Mouse (Mus musculus) MEL (cell line): ENCODE results near the gene Zcchc14. TPM values are rescaled to one million over a fixed set of nuclear protein-coding genes. Genes with fewer than 3 reads are reported as not detected.

Experiments
- DNase-seq: peaks from one replicate; pipeline ENCODE4 v3.0.0; 2011; ENCODE audit warnings: low read depth, low spot score
- H3K27ac ChIP-seq: 2 replicates; pipeline ENCODE4 v1.5.1; 2012; ENCODE audit warnings: low read depth, mild to moderate bottlenecking, control low read depth, low read length, moderate library complexity; ENCODE audit not compliant: control insufficient read depth
- H3K27me3 ChIP-seq, 2 experiments: fragments of 150-350 bp in 1 of 2; sonication (generic) in 1 of 2; 2 replicates each; pipeline ENCODE4 v1.6.1; 2012; ENCODE audit warnings: low read length in 2 of 2, mild to moderate bottlenecking in 2 of 2, improper control_type of control experiment in 1 of 2, moderate library complexity in 1 of 2; ENCODE audit not compliant: insufficient read depth in 2 of 2, control insufficient read depth in 1 of 2
- H3K36me3 ChIP-seq, 2 experiments: 2 replicates each; pipeline ENCODE4 v1.6.1; 2012 to 2014; ENCODE audit warnings: low read length in 2 of 2, improper control_type of control experiment in 1 of 2, inconsistent platforms in 1 of 2, mild to moderate bottlenecking in 1 of 2; ENCODE audit not compliant: insufficient read depth in 2 of 2, control insufficient read depth in 1 of 2
- H3K4me1 ChIP-seq, 2 experiments: fragments of 150-350 bp in 1 of 2; sonication (generic) in 1 of 2; 2 replicates each; pipeline ENCODE4 v1.6.1; 2012; ENCODE audit warnings: low read length in 2 of 2, improper control_type of control experiment in 1 of 2, mild to moderate bottlenecking in 1 of 2; ENCODE audit not compliant: insufficient read depth in 2 of 2, control insufficient read depth in 1 of 2
- H3K4me3 ChIP-seq, 2 experiments: fragments of 150-350 bp in 1 of 2; sonication (generic) in 1 of 2; 2 replicates each; pipeline ENCODE4 v1.5.1; 2012; ENCODE audit warnings: low read depth in 2 of 2, low read length in 2 of 2, mild to moderate bottlenecking in 2 of 2, moderate library complexity in 2 of 2, control low read depth in 1 of 2, improper control_type of control experiment in 1 of 2; ENCODE audit not compliant: control insufficient read depth in 1 of 2, insufficient read depth in 1 of 2
- H3K79me2 ChIP-seq: 2 replicates; pipeline ENCODE4 v1.6.1; 2012; ENCODE audit warnings: mild to moderate bottlenecking, low read length, moderate library complexity; ENCODE audit not compliant: control insufficient read depth, poor library complexity, insufficient read depth
- H3K9ac ChIP-seq: 2 replicates; pipeline ENCODE4 v1.6.1; 2012; ENCODE audit warnings: low read depth, mild to moderate bottlenecking, control low read depth, low read length, moderate library complexity; ENCODE audit not compliant: control insufficient read depth, poor library complexity, severe bottlenecking
- H3K9me3 ChIP-seq: fragments of 150-350 bp; sonication (generic); replicated peaks from 2 replicates; pipeline ENCODE4 v1.6.1; 2012; ENCODE audit warnings: mild to moderate bottlenecking, low read length, improper control_type of control experiment, moderate library complexity; ENCODE audit not compliant: insufficient read depth
- BHLHE40 ChIP-seq: IDR thresholded peaks from 2 replicates; pipeline ENCODE4 v1.6.1; 2012; ENCODE audit warnings: low read depth, mild to moderate bottlenecking, inconsistent platforms, low read length, improper control_type of control experiment, borderline replicate concordance
- CHD1 ChIP-seq: IDR thresholded peaks from 2 replicates; pipeline ENCODE4 v1.6.1; 2012; ENCODE audit warnings: low read depth, mild to moderate bottlenecking, inconsistent platforms, low read length, improper control_type of control experiment
- CHD2 ChIP-seq: IDR thresholded peaks from 2 replicates; pipeline ENCODE4 v1.6.1; 2011; ENCODE audit warnings: low read length, improper control_type of control experiment
- E2F4 ChIP-seq: IDR thresholded peaks from 2 replicates; pipeline ENCODE4 v1.6.1; 2011; ENCODE audit warnings: low read depth, low read length, improper control_type of control experiment, borderline replicate concordance
- ELF1 ChIP-seq: IDR thresholded peaks from 2 replicates; pipeline ENCODE4 v1.6.1; 2014; ENCODE audit warnings: low read depth, mild to moderate bottlenecking, inconsistent platforms, low read length, improper control_type of control experiment, moderate library complexity
- EP300 ChIP-seq, 2 experiments: IDR thresholded peaks; 2 replicates each; pipeline ENCODE4 v1.6.1; 2011; ENCODE audit warnings: improper control_type of control experiment in 2 of 2, low read length in 2 of 2, low read depth in 1 of 2, mild to moderate bottlenecking in 1 of 2
- ETS1 ChIP-seq: IDR thresholded peaks from 2 replicates; pipeline ENCODE4 v1.6.1; 2012; ENCODE audit warnings: low read depth, mild to moderate bottlenecking, inconsistent platforms, low read length, improper control_type of control experiment, moderate library complexity
- GABPA ChIP-seq: IDR thresholded peaks from 2 replicates; pipeline ENCODE4 v1.6.1; 2012; ENCODE audit warnings: low read depth, mild to moderate bottlenecking, inconsistent platforms, low read length, improper control_type of control experiment, moderate library complexity
- JUND ChIP-seq: IDR thresholded peaks from 2 replicates; pipeline ENCODE4 v1.6.1; 2011; ENCODE audit warnings: low read depth, mild to moderate bottlenecking, improper control_type of control experiment, low read length
- KAT2A ChIP-seq: conservative IDR thresholded peaks from 2 replicates; pipeline ENCODE4 v1.6.1; 2012; ENCODE audit warnings: low read depth, low read length, improper control_type of control experiment, inconsistent platforms
- MAFK ChIP-seq: IDR thresholded peaks from 2 replicates; pipeline ENCODE4 v1.6.1; 2011; ENCODE audit warnings: low read depth, mild to moderate bottlenecking, low read length, improper control_type of control experiment, borderline replicate concordance
- MAX ChIP-seq: IDR thresholded peaks from 2 replicates; pipeline ENCODE4 v1.6.1; 2011; ENCODE audit warnings: low read length, improper control_type of control experiment
- MAZ ChIP-seq: IDR thresholded peaks from 2 replicates; pipeline ENCODE4 v1.6.1; 2012; ENCODE audit warnings: low read depth, mild to moderate bottlenecking, inconsistent platforms, low read length, improper control_type of control experiment
- MEF2A ChIP-seq: IDR thresholded peaks from 2 replicates; pipeline ENCODE4 v1.6.1; 2014; ENCODE audit warnings: low read depth, mild to moderate bottlenecking, inconsistent platforms, low read length, improper control_type of control experiment; ENCODE audit not compliant: poor library complexity, insufficient replicate concordance, severe bottlenecking; ENCODE audit errors: extremely low read depth
- MXI1 ChIP-seq: IDR thresholded peaks from 2 replicates; pipeline ENCODE4 v1.6.1; 2011; ENCODE audit warnings: mild to moderate bottlenecking, low read depth, low read length, improper control_type of control experiment
- MYB ChIP-seq: IDR thresholded peaks from 2 replicates; pipeline ENCODE4 v1.6.1; 2011; ENCODE audit warnings: mild to moderate bottlenecking, low read depth, low read length, improper control_type of control experiment
- MYC ChIP-seq: IDR thresholded peaks from 2 replicates; pipeline ENCODE4 v1.6.1; 2011; ENCODE audit warnings: low read depth, mild to moderate bottlenecking, low read length, improper control_type of control experiment, moderate library complexity
- NELFE ChIP-seq: IDR thresholded peaks from 2 replicates; pipeline ENCODE4 v1.6.1; 2011; ENCODE audit warnings: low read depth, low read length, improper control_type of control experiment
- POLR2A ChIP-seq, 2 experiments: IDR thresholded peaks; 2 replicates each; pipeline ENCODE4 v1.6.1; 2011 to 2012; ENCODE audit warnings: low read length in 2 of 2, mild to moderate bottlenecking in 2 of 2, control low read depth in 1 of 2, improper control_type of control experiment in 1 of 2, low read depth in 1 of 2, moderate library complexity in 1 of 2; ENCODE audit not compliant: control insufficient read depth in 1 of 2, insufficient read depth in 1 of 2, poor library complexity in 1 of 2
- RAD21 ChIP-seq: IDR thresholded peaks from 2 replicates; pipeline ENCODE4 v1.6.1; 2011; ENCODE audit warnings: mild to moderate bottlenecking, low read depth, low read length, improper control_type of control experiment
- RCOR1 ChIP-seq: IDR thresholded peaks from 2 replicates; pipeline ENCODE4 v1.6.1; 2012; ENCODE audit warnings: low read depth, mild to moderate bottlenecking, inconsistent platforms, low read length, improper control_type of control experiment
- SIN3A ChIP-seq: IDR thresholded peaks from 2 replicates; pipeline ENCODE4 v1.6.1; 2012; ENCODE audit warnings: low read length, improper control_type of control experiment, inconsistent platforms
- SMC3 ChIP-seq: IDR thresholded peaks from 2 replicates; pipeline ENCODE4 v1.6.1; 2011; ENCODE audit warnings: low read depth, low read length, improper control_type of control experiment
- TAL1 ChIP-seq: IDR thresholded peaks from 2 replicates; pipeline ENCODE4 v1.6.1; 2012; ENCODE audit warnings: mild to moderate bottlenecking, inconsistent platforms, low read length, moderate library complexity, mixed read lengths
- TBP ChIP-seq: IDR thresholded peaks from 2 replicates; pipeline ENCODE4 v1.8.0; 2011; ENCODE audit warnings: low read depth, low read length, improper control_type of control experiment
- TCF12 ChIP-seq: IDR thresholded peaks from 2 replicates; pipeline ENCODE4 v1.6.1; 2014; ENCODE audit warnings: low read depth, mild to moderate bottlenecking, inconsistent platforms, low read length, improper control_type of control experiment, moderate library complexity
- UBTF ChIP-seq: IDR thresholded peaks from 2 replicates; pipeline ENCODE4 v1.6.1; 2012; ENCODE audit warnings: low read depth, mild to moderate bottlenecking, inconsistent platforms, low read length, improper control_type of control experiment, moderate library complexity, borderline replicate concordance; ENCODE audit not compliant: insufficient read depth
- USF2 ChIP-seq, 2 experiments: IDR thresholded peaks; 2 replicates each; pipeline ENCODE4 v1.6.1; 2011 to 2012; ENCODE audit warnings: improper control_type of control experiment in 2 of 2, low read length in 2 of 2, borderline replicate concordance in 1 of 2, inconsistent platforms in 1 of 2, low read depth in 1 of 2, mild to moderate bottlenecking in 1 of 2; ENCODE audit not compliant: insufficient read depth in 1 of 2
- ZC3H11A ChIP-seq: IDR thresholded peaks from 2 replicates; pipeline ENCODE4 v1.6.1; 2012; ENCODE audit warnings: low read depth, mild to moderate bottlenecking, inconsistent platforms, low read length, improper control_type of control experiment
- ZMIZ1 ChIP-seq: IDR thresholded peaks from 2 replicates; pipeline ENCODE4 v1.6.1; 2012; ENCODE audit warnings: low read depth, mild to moderate bottlenecking, inconsistent platforms, low read length, improper control_type of control experiment, moderate library complexity
- ZNF384 ChIP-seq: IDR thresholded peaks from 2 replicates; pipeline ENCODE4 v1.6.1; 2012; ENCODE audit warnings: low read depth, mild to moderate bottlenecking, inconsistent platforms, low read length, improper control_type of control experiment
- polyA plus RNA-seq, 2 experiments: library from polyadenylated mRNA; stranded (reverse) in 1 of 2; unstranded in 1 of 2; fragments of >175 nt in 1 of 2; fragments of >200 nt in 1 of 2; gene quantifications; 2 replicates each; pipeline versions ENCODE4 v1.2.1 to v1.2.4; 2012; ENCODE audit warnings: low replicate concordance in 2 of 2, low read depth in 1 of 2; ENCODE audit not compliant: insufficient read length in 2 of 2, insufficient read depth in 1 of 2, missing spikeins in 1 of 2
- total RNA-seq: library from RNA; depleted of rRNA; stranded (reverse); fragments of 300-350 nt; gene quantifications from 2 replicates; pipeline ENCODE4 v1.2.3, GENCODE M21; 2012

The Zcchc14 gene
- total and polyA plus RNA-seq, 3 experiments: 0.04 to 0.11 TPM; not detected in 1

DNA sequence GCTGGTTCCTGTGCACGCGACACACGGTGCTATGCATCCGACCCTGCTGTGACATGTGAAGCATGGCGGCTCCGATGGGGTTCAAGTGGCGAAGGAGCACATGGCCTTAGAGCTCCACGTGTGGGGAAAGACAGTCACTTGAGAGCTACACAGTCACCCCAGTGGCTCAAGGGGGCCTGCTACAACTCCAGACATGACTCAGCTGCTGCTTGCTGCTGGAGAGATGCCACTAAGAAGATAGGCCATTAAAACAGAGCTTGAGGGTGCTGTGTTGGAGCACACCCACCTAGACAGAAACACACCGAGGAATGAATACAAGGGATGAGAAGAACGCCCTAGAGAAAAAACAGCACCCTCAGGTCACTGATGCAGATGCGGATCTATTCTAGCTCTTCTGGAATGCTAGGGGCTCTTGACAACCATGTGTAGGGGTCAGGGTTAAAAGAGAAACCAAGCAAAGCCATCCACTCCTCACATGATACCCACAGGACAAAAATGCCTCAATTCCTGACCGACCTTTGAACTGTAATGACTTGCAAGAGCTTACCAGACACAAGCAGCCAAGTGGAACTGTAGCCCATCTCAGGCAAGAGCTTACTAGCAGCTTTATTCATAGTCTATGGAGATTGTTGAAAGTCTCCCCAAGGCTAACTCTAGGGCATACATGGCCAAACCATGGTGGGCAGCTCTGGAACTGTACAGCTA, 5.0 kb downstream of the Zcchc14 start:
- no peaks in the 10 kb centered on the region for H3K36me3 ChIP-seq
- H3K9ac ChIP-seq: no peak overlapping the region
- no peaks in the 10 kb centered on the region for H3K79me2 ChIP-seq
- DNase-seq: no peak
- H3K27ac ChIP-seq: no peak overlapping the region
- H3K27me3 ChIP-seq: no peaks in the 10 kb centered on the region
- H3K9me3 ChIP-seq: no peaks in the 10 kb centered on the region
- no peak overlapping the region for H3K4me3 ChIP-seq
- H3K4me1 ChIP-seq: no peaks in the 10 kb centered on the region
- TF ChIP-seq TBP: no peak
- no peak for TF ChIP-seq POLR2A (IDR thresholded peaks at IDR 0.05; ENCODE audit: control insufficient read depth in 1 of 2, insufficient read depth in 1 of 2, low read depth in 1 of 2, low read length in 2 of 2, poor library complexity in 1 of 2)
- TF ChIP-seq NELFE: no peak
- TF ChIP-seq RCOR1: no peak
- TF ChIP-seq MYC: no peak
- no peak for TF ChIP-seq TAL1
- TF ChIP-seq SMC3: no peak
- TF ChIP-seq TCF12: no peak
- TF ChIP-seq ELF1: no peak
- TF ChIP-seq MAFK: no peak
- no peak for TF ChIP-seq ZMIZ1
- no peak for TF ChIP-seq ZC3H11A
- no peak for TF ChIP-seq MEF2A
- TF ChIP-seq CHD1: no peak
- no peak for TF ChIP-seq MXI1
- no peak for TF ChIP-seq MAX
- TF ChIP-seq JUND: no peak
- no peak for TF ChIP-seq MYB

DNA sequence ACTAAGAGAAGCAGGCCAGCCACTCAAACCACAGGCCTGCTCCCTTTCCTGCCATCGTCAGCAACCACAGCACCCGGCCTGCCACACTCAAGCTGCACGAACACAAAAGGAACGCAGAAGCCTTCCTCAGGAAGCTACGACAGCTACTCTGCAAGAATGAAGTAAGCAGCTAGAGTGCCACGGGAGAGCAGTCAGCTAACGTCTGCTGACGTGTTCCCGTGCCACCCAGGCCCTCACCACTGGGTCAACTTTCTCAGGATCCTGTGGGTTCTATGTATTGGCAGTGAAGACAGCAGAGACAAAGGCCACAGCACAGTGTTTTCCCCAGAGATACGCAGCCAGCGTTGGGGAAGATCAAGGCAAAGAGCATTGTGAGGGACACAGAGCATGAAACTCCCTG, 9.3 kb downstream of the Zcchc14 start:
- Histone ChIP-seq H3K79me2 (no peaks in the 10 kb centered on the region), H3K4me3 (no peak overlapping the region), H3K9ac (no peak overlapping the region), H3K36me3 (no peaks in the 10 kb centered on the region), H3K9me3 (no peaks in the 10 kb centered on the region), H3K27me3 (no peaks in the 10 kb centered on the region), H3K27ac (no peak overlapping the region), H3K4me1 (no peaks in the 10 kb centered on the region)
- TF ChIP-seq MAZ: no peak
- no peak for TF ChIP-seq CHD2
- no peak for TF ChIP-seq ZMIZ1
- no peak for TF ChIP-seq ETS1
- TF ChIP-seq MYB: no peak
- no peak for TF ChIP-seq EP300 (IDR thresholded peaks at IDR 0.05; ENCODE audit: low read depth in 1 of 2, low read length in 2 of 2)
- no peak for TF ChIP-seq KAT2A
- no peak for TF ChIP-seq E2F4
- no peak for TF ChIP-seq UBTF
- TF ChIP-seq GABPA: no peak
- TF ChIP-seq POLR2A (IDR thresholded peaks at IDR 0.05; ENCODE audit: control insufficient read depth in 1 of 2, insufficient read depth in 1 of 2, low read depth in 1 of 2, low read length in 2 of 2, poor library complexity in 1 of 2): no peak
- TF ChIP-seq USF2 (IDR thresholded peaks at IDR 0.05; ENCODE audit: borderline replicate concordance in 1 of 2, insufficient read depth in 1 of 2, low read depth in 1 of 2, low read length in 2 of 2): no peak
- TF ChIP-seq ZNF384: no peak
- no peak for TF ChIP-seq SIN3A
- no peak for TF ChIP-seq MXI1
- TF ChIP-seq BHLHE40: no peak
- TF ChIP-seq MYC: no peak
- TF ChIP-seq RAD21: no peak
- DNase-seq: no peak
